Mouse (Mus musculus): Measurements from ENCODE around the gene Tctn3.

Tctn3 gene

DNA sequence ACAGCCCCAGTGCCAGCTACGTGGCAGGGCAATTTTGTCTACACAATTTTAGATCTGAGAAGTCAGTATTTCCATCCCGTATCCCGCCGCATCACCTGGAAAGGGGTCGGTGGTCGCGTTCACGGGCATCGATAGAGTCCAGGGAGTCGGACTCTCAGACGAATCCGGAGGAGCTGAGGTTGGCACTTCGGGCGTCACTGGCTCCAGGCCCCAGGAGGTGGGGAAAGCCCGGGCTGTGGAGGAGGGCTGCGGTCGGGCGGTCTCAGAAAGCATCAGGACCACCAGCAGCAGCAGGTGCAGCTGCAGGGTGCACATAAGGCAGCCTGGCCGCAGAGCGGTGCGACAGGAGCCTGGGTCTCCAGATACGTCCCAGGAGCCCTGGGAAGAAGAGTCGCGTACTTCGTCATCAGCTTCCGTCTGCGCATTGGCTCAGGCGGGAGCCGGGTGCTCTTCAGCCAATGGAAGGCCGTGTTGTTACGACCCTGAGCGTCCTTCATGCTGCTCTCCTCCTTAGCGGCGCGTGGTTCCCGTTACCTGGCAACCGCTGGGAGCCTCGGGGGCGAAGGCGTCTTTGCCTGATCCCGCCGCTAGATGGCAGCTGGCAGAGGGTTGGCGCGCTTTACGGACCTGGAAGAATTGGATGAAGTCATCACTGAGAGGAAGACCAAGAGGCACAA lies at the start of gene Tctn3, which contains the start of gene Entpd1:
Gene Tctn3 (minus strand): TSS at position 404 of the 677 bp plus-strand sequence.
Gene Entpd1 (plus strand): TSS at position 537 of the 677 bp plus-strand sequence.
- DNase-seq, result peak; percentile 98

DNA sequence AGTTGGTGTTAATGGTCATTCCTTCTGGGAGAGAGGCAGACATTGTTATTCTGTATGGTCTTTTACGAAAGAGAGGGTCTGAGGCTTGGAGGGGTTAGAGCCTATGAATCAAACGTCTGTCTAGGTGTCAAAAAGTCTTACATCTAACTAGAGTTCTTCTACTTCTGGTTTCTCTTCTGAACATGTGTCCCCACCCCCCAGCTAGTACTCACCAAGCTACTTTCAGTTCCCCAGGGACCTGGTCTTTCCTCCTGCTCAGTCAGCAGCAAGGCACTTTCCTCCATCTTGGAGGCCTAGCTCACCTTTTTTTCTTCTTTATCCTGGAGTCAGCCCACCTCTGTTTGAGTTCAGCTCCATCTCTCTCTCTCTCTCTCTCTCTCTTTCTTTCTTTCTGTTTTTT lies 49.1 kb upstream of the Tctn3 start:
- peak; percentile 45 for DNase-seq

DNA sequence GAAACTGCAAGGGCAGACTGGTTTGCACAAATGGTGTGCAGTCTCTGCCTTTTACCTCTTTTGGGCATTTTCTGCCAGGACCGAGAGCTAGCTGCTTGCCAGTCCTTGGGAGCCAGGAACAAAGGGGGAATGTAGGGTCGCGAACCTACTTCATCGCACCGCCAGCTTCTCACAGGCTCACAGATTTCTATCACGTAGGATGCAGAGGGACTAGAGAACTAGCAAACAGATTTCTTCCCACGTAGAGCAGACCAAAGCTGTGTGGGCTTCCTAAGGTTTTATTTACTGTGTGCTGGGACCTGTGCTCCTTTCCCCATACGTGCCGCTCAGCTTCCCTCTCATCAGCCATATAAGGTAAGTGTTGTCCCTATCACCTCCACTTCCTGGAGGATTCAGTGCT lies 48.5 kb upstream of the Tctn3 start:
- DNase-seq, result no peak

DNA sequence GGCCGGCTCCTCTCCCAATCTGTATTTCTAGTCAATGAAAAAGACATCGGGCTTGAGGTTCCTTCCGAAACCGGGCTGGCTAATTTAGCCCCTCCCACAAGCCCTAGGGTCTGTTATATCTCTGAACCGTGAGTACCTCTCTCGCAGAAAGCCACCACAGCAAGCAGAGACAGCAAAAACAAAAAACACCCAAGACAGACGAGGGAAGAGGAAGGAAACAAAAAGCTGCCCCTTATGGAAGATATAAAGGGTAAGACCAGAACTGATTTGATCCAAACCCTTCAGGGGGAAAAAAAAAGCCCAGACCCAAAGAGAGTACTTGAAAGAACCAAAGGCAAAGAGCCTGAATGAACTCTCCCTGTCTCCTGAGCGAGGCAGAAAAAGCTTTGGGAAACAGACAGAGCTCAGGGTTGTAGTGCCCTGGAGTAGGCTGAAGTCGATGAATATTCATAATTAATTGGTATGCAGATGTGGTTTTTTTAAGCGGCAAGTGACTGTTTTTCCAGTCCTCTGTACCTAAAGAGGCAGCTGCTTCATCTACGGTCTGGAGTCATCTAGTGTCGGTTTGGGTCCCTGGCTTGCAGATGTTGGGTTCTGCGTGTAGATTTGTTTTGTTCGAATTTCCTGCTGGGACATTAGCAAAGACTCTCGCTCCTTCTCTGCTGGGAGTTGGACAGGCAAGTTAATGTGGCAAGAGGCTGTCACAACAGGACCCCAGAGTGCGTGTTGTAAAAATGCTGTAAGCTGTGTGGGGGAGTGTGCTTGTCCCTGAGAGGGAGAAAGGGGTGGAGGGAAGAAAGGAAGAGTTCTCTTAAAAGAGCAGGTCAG lies 47.8 kb upstream of the Tctn3 start:
- peak; percentile 51 for DNase-seq

DNA sequence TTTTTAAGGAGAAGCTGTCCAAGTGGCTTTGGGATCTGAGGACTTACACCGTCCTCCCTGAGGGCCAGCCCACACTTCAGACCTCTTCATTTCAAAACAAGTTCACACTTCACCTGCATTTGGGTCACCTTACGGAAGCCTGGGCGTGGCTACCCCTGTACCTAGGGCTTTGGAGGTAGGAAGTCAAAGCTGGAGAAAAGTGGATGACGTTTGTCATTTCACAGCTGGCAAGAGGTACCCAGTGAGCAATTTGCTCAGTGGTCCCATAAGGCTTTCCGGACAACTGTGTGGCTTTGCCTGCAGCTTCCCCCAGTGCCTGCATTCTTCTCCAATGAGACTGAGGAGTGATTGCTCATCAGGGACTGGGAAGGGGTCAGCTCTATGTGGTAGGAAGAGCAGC lies 46.9 kb upstream of the Tctn3 start:
- DNase-seq, result peak; percentile 60

DNA sequence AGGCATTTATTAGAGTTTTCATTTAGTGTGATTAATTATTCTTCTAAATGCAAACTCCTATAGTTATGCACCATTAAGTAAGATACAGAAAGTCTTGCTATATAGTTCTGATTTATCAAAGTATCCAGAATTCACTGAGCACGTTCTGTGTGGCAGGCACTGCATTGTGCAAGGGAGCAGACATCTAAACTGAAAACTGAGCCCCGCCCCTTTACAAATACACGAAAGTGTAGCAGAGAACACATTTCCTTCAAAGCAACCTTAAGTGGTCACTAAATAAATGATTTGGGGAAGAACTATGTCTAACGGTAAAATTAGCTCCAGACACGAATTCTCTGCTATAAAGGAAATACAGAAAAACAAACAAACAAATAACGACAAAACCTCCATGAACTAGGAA lies 46.2 kb upstream of the Tctn3 start:
- DNase-seq, result no peak

DNA sequence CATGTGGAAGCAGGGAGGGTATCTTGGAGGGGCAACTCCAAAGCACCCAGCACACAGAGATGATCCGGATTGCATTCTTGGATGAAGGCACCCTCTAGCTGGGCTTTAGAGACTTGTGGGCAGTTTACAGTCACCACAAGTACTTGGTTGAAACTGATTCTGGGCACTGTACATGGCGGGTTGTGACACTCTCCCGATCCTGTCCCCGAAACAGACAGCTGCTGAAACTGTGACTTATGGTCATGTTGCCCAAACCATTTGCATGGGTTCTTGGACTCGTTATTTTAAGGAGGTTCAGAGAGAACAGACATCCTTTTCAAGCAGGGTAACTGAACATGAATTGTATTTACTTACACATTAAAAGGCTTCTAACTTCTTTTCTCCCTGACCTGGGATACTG lies 44.2 kb upstream of the Tctn3 start:
- no peak for DNase-seq

DNA sequence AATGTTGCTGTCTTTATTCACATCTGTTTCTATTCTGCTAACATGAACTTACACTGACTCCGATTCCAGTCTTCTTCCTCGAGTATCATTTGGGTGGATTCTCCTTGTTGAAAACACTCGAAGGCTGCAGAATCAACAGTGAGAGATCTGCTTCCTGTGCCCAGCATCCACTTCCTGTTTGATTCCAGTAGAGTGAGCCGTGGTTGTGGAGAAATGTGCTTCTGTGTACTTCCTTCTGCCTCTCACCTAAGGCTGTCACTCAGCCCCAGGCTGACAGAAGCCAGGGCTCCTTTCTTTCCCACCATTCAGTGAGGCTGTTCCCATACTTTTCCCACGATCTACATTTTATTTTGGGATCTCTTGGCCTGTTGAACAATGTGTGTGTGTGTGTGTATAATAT lies 38.1 kb upstream of the Tctn3 start:
- no peak for DNase-seq

DNA sequence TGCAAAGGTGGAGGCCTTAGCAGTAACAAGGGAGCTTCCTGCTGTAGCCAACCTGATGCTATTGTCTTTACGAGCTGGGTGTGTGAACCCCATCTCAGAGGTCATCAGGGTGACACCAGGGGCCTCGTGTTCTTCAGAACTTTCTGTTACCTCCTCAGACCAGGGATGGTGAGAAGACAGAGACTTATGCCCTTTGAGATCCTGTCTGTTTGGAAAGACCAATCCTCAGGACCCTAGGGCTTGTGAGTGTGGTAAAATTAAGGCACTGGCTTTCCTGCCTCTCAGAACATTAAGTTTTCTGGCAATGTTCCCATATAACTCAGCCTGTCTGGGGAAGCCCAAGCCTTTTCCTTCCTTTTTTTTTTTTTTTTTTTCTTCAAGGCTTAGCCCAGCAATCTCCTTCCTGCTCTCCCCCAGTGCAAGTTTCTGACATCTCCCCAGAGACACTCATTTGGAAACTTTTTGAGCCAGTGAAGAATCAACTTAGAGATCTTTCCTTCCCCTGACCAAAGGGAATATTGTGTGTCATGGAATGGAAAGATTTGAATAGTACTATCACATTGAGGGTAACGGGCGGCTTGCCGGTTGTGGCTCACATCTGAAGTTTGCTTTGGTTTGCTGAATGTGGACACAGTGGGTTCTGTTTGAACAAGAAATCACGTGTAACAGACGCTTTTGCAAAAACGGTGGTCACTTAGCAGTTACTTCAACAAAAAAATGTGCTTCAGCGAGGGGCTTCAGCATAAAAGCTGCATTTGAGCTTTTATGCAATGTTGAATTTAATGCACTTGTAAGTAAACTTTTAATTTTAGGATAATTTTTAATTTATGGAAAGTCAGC lies 35.5 kb upstream of the Tctn3 start:
- DNase-seq, result no peak

DNA sequence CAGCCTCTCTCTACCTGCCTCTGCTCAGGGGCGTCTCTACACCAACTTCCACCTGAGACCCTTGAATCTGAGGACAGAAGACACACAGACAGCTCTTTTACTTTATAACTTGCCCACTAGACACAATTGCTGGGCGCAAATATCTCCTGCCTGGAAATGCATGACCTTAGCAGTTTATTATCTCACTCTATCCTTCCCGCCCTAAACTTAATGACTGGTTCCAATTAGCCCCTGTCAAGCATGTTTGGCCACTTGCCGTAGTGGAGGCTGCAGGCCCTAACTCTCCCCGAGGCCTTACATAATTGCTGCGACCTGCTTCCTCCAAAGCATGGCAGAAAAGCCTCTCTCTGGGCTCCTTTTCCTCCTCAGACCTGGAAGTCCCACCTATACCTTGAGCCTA lies 34.3 kb upstream of the Tctn3 start:
- DNase-seq, result no peak

DNA sequence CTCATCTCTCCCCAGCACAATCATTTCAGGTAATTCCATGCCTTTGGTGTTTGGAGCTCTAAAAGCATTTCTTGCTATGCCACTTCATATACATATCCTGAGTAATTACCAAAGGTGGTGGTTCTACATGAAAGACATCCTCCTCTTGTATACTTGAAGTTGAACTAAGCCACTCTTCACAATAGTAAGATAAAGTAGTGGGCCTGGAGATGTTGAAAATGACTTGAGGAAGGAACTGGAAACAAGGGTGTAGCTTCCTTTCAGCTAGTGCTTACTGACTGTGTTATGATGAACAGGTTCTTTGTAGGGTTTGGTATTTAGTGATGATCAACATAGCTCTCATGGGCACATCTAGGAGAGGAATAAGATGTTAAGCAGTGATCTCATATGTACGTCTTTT lies 31.8 kb upstream of the Tctn3 start:
- DNase-seq, result no peak

DNA sequence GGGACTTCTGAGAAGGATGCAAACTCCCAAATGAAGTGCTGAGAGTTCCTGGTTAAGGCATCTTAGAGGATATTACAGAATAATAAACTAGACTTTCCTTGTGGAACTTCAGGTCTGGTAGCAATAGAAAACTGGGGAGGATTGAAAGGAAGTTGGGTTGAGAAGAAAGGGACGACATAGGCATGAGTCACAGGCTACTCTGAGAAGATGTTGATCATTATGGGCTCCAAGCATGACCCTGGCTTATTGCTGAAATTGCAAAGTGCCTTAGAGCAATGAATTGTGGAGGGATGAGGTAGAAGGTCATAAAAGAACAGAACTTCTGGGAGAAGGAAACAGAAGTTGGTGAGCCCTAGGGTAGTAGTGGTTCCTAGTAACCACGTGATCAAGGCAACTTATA lies 28.8 kb upstream of the Tctn3 start:
- no peak for DNase-seq

DNA sequence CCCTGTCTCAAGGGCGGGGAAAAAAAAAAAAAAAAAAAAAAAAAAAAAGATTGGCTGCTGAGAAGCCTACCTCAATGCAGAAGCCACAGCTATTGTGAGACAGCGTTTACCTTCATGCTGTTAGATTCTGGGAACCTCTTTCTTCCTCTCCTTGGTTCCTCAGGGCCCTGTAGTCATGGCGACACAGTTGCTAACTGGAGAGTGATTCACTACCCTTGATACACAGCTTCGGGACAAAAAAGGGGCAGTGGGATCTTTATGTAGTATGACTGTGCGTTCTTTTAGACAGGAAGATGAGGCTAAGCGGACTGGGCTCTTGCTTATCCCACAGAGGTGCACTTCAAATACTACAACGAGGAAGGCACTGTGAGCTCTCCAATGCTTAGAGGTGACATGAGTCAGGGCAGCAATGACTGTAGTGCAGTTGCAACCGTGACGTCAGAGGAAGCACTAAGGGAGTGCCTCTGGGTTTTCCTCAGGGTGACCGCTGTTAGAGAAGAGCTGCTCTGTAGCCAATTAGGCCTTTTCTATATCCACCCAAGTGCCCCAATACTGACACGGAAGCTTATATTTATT lies 27.8 kb upstream of the Tctn3 start:
- no peak for DNase-seq

DNA sequence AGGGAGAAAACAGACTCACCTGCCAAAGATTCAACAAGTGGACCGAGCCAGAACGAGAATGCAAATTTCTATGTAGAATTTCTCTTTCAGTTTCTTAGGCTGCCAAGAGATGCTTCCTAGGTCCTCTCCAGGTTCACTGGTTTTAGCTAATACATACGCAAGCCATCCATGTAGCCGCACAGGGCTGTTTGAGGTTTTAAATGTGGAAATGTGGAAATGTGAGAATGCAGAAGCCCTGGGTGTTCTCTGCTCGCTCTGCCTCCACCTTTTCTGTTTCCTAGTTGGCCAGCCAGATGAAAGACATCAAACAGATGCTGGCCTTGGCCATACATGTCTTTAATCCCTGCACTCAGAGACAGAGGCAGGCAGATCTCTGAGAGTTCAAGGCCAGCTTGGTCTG lies 26.5 kb upstream of the Tctn3 start:
- DNase-seq, result no peak

DNA sequence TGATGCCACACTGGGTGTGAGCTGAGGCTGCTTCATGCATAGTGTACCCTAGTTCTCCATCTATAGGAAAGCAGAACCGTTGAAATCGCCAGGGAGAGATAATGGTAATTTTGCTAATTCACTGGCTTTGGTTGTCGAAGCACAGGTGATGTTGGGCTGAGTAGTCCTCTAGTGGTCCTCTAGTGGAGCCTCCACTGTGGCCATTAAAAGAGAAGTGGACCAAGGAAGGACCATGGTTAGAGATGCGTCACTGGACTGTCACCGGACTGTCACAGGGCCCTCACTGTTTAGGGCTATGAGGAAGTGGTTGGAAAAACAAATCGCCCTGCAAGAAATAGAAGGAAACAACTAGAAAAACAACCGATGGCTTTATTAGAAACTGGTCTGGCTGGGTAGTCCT lies 25.6 kb upstream of the Tctn3 start:
- no peak for DNase-seq

DNA sequence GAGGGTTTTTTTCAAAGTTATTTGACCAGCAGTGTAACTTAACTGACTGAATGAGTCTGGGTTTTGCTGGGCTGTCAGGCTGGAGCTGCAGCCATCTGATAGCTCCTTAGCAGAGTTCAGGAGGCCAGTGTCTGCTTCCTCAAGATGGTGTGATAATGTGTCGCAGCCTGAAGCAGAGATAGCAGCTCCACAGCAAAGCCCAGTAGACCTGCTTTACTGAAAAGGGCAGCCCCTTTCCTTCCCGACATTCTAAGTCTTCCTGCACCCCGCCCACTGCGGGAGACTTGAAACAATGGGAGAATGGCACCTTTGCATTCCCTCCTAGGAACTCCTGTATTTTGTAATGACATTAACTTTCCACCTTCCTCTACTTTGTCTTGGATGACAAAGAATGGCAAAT lies 25.1 kb upstream of the Tctn3 start:
- peak; percentile 56 for DNase-seq

DNA sequence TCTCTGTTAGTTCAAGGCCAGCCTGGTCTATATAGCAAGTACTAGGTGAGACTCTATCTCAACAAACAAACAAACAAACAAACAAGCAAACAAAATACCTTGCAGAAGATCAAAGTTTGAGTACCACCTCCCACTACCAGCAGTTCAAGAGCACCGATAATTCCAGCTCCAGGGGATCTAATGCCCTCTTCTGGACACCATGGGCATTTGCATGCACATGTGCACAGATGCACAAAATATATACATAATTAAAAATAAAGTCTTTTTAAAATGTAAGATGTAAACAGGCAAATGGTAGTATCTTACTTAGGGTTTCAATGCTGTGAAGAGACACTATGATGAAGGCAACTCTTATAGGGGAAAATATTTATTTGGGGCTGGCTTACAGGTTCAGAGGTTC lies 21.1 kb upstream of the Tctn3 start:
- no peak for DNase-seq

DNA sequence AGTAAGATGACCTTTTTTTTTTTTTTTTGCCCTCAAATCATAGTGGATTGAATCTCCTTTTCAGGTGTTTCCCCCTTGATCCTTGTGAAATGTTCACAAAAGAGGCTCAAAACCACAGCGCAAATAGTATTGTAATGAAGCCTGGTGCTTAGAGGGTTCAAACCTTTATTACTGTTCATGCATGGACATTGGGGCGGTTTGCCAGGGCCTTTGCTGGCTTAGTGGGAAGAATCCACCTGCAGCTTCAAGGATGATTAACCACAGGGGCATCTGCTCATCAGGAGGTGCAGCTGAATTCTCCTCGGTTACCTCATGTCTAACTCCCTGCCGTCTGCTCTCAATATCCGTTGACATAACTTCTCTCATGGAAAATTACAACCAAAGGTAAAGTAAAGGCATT lies 20.6 kb upstream of the Tctn3 start:
- no peak for DNase-seq

DNA sequence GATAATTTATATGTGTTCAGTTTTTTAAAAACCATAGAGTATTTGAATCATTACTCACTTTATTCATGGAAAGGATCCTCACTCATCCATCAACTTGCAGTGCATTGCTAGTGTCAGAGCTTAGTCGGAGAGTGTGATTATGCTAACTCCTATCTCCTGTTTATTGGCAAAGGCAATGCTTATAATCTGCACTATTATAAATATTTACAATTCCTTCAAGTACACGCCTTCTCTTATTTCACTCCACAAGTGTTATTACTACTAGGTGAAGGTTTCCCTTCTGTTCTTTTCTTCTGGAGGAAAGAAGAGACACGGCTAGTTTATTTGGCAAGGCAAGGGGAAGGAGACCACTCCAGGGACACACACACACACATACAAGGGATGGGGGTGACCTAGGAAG lies 20.2 kb upstream of the Tctn3 start:
- DNase-seq, result no peak

DNA sequence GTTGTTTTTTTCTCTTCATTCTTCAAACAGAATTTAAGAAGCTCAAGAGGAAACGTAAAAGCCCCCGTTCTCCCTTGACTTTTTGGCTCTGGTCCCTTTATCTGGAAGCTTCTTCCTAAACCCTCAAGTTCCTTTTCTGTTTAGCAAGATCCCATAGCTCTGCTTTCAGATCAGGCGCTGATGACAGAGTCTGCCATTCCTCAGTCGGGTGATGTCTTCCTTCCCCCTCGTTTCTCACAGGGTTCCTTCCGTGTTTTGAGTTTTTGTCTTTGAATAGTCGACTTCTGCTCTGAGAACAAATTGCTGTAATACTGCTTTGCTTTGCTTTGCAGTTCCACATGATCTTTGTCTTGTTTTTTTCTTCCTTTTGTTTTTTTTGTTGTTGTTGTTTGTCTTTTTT lies 18.6 kb upstream of the Tctn3 start:
- no peak for DNase-seq

DNA sequence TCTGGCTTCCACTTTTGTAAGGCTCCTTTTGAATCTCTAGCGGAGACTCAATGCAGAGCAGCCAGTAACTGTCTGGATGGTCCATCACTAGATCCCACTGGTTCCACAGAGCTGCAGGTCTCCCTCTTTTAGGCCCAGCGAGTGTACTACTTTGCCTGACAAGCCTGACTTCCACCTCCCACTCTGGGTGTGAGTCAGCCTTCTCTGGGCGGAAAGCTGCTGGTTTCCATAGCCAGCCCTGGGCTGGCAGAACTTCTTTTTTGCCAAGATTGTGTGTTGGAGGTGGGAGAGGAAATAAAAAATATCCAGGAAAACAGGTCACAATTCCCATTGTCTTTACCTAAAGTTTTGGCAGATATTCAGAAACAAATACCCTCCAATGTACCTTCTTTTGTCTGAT lies 18.1 kb upstream of the Tctn3 start:
- DNase-seq, result no peak

DNA sequence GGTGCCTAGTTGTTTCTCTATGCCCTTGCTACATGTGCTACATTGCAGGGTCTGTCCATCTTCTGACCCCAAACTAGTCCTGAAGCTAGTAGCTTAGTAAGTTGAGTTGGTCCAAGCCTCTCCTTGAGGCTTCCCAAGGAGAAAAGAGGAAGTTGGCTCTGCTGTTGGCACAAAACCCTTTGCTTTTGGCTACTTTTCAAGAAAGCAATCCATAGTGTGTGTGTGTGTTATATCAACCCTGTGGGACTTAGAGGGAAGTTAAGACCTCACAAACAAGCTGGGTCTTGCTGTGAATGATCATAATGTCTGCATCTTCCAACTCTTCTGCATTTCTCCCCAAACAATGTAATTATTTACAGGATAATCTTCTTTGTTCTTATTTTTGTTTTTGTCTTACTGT lies 16.9 kb upstream of the Tctn3 start:
- DNase-seq, result no peak

DNA sequence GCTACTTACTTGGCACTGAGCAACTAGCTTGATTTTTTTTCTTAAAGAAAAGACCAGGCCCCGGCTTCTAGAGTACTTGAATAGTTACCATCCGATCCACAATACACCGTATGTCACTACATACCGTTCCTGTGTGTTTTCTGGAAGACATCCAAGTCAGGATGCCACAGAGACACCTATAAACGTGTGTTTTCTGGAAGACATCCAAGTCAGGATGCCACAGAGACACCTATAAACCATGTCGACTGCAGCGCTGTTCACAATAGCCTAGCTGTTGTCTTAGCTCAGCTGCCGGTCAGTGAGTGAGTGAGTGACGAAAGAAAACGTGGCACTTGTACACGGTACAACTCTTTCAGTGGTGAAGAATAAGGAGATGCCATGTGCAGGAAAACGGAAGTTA lies 13.9 kb upstream of the Tctn3 start:
- DNase-seq, result no peak
